Mouse (Mus musculus) erythroid progenitor cell, adult 5-6 weeks (primary cell): Measurements from ENCODE around the gene Cenpv. TPM values are rescaled to one million over a fixed set of nuclear protein-coding genes. Genes with fewer than 3 reads are reported as not detected.

Experiments used
- total RNA-seq, 2 experiments: library from RNA; stranded (forward) in 1 of 2; stranded (reverse) in 1 of 2; fragments of 150-400 nt in 1 of 2; fragments of 186-747, 209-891 nt in 1 of 2; gene quantifications; 2 replicates each; pipeline versions ENCODE4 v1.2.3 to v1.2.4; 2015 to 2017; ENCODE audit warnings: low replicate concordance in 2 of 2

The Cenpv gene
- total RNA-seq, 2 experiments from 2014 or later = 12.6 to 18.4 TPM

Other genes with a start within 250 kb of the Cenpv start
- gene Pigl, start 80.8 kb downstream of the Cenpv start, total RNA-seq (2015; ENCODE audit: low replicate concordance) = 2.1 and 3.6 TPM in 2 replicates
- 1.7 TPM in 1 of 2 replicates, not detected in the other for gene Pigl, start 80.8 kb downstream of the Cenpv start, total RNA-seq (2017; ENCODE audit: low replicate concordance)
- gene Ncor1, start 80.7 kb downstream of the Cenpv start, total RNA-seq (2015; ENCODE audit: low replicate concordance) = 222 and 243 TPM in 2 replicates
- 252 and 266 TPM in 2 replicates for gene Ncor1, start 80.7 kb downstream of the Cenpv start, total RNA-seq (2017; ENCODE audit: low replicate concordance)
- gene Ubb, start 11.9 kb upstream of the Cenpv start, total RNA-seq (2015; ENCODE audit: low replicate concordance) = 699 and 746 TPM in 2 replicates
- gene Ubb, start 11.9 kb upstream of the Cenpv start, total RNA-seq (2017; ENCODE audit: low replicate concordance) = 465 and 536 TPM in 2 replicates
- gene Trpv2, start 35.2 kb upstream of the Cenpv start, total RNA-seq (2015; ENCODE audit: low replicate concordance) = 7.6 and 18.9 TPM in 2 replicates
- 7.0 and 7.8 TPM in 2 replicates for gene Trpv2, start 35.2 kb upstream of the Cenpv start, total RNA-seq (2017; ENCODE audit: low replicate concordance)
- 2.9 TPM in 1 of 2 replicates, not detected in the other for gene Lrrc75a, start 109.3 kb upstream of the Cenpv start, total RNA-seq (2015; ENCODE audit: low replicate concordance)
- 0.53 TPM in 1 of 2 replicates, not detected in the other for gene Lrrc75a, start 109.3 kb upstream of the Cenpv start, total RNA-seq (2017; ENCODE audit: low replicate concordance)
- gene Mmgt2, start 109.4 kb upstream of the Cenpv start, total RNA-seq (2015; ENCODE audit: low replicate concordance) = 1.8 and 3.8 TPM in 2 replicates
- 3.0 and 4.5 TPM in 2 replicates for gene Mmgt2, start 109.4 kb upstream of the Cenpv start, total RNA-seq (2017; ENCODE audit: low replicate concordance)
- 0.42 TPM in 1 of 2 replicates, not detected in the other for gene Zfp287, start 192.6 kb upstream of the Cenpv start, total RNA-seq (2015; ENCODE audit: low replicate concordance)
- 0.26 and 0.83 TPM in 2 replicates for gene Zfp287, start 192.6 kb upstream of the Cenpv start, total RNA-seq (2017; ENCODE audit: low replicate concordance)
- not detected in 2 replicates for gene Gm10428, start 213.8 kb upstream of the Cenpv start, total RNA-seq (2015; ENCODE audit: low replicate concordance)
- not detected in 2 replicates for gene Gm10428, start 213.8 kb upstream of the Cenpv start, total RNA-seq (2017; ENCODE audit: low replicate concordance)